Mouse (Mus musculus): ENCODE results near the gene Me1. TPM values are rescaled to one million over a fixed set of nuclear protein-coding genes. Genes with fewer than 3 reads are reported as not detected.

Gene Me1
- total RNA-seq, 2 experiments from 2014 or later, result 231 to 293 TPM

- DNase-seq, result no peak
Observed at GRCm38 (mm10) chr9:86658347-86658746, 37.4 kb downstream of the Me1 start.

DNA sequence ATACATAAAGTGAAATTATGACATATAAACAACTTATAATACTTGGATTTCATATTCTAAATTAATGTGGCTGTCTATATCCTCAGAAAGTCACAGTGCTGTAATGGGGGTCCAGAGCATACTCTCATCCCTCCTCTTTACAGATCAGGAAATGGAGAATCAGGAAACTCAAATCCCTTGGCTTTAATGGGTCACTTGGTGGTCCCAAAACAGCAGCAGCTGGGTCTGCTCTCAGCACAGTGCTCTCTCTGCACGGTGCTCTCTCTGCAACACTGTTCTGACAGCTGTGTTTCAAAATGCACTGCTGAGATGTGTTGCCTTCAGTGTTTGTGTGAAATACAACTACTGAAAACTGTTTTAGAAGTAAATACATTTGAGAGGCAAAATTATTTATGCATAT, 43.6 kb downstream of the Me1 start:
- DNase-seq, result no peak

DNA sequence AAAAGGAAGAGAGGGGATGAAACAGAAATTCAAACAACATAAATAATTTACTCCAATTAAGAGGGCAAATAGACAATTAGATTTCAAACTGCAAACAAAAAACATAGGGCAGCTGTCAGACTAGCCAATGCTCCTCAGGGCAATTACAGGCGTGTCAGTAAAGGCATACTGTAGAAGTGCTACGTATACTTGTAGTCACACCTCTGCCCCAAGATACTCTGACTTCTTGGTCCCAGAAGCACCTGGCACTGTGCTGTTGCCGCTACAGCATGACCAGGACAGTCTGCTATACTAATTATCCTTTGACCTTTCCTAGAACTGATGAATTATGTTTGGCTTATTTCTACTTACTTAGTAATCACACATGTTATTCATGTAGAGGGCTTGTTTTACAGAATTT, 44.5 kb downstream of the Me1 start:
- no peak for DNase-seq

DNA sequence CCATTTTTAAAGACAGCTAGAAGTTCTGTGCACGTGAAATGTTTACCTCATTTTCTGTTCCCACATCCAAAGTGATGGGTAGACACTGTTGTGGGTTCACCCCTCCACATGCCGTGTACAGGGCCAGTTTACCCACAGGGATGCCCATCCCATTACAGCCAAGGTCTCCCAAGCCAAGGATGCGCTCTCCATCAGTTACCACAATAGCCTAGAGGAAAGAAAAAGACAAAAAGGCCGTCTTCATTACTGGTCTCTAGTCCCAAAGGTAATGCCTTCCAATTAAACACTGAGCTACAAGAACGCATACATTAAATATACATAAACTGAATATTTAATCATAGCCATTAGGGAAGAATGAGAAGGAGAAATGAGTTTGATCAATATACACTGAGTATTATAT, 44.9 kb downstream of the Me1 start:
- no peak for DNase-seq

GRCm38 (mm10) chr9:86647931-86648550, 47.7 kb downstream of the Me1 start:
- DNase-seq, result no peak

GRCm38 (mm10) chr9:86646807-86647206, 48.9 kb downstream of the Me1 start:
- DNase-seq, result no peak

GRCm38 (mm10) chr9:86643497-86643896, 52.3 kb downstream of the Me1 start:
- no peak for DNase-seq

DNA sequence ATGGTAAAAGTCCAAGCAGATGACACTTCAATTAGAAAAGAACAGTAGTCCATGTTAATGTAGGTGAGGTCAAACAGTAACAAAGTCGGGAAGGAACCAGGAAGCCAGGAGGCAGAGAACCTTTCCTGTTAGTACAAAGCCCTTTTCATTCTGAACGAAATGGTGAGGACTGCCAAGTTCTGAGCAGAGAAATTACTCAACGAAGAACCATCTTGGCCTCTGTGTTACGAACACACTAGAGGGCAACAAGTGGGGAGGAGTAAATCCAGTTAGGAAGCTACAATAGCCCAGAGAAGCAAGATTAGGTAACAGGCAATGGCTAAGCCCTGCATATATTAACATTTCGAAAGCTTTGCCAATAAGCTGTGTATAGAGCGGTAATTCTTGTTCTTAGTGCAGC, 57.0 kb downstream of the Me1 start:
- DNase-seq, result no peak

GRCm38 (mm10) chr9:86631153-86631552, 64.6 kb downstream of the Me1 start:
- DNase-seq, result no peak

GRCm38 (mm10) chr9:86630352-86630931, 65.3 kb downstream of the Me1 start:
- no peak for DNase-seq

DNA sequence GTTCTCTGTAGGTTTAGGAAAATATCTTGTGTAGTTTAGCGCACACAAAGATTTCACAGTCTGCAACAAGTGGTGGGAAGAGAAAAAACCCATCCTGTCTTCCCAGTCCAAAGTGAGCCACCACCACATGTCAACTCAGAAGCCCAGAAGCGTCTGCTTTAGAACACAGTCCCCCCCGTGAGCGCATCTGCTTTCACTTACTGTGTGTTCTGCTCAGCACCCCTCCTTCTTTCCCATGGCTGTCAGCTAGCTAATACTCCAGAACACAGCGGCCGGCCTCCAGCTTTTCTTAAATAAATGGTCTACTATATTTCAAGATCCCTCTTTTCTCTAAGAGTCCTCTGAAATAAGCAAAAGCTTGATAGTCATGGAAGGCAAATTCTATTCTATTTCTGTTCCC, 66.4 kb downstream of the Me1 start:
- DNase-seq, result no peak

DNA sequence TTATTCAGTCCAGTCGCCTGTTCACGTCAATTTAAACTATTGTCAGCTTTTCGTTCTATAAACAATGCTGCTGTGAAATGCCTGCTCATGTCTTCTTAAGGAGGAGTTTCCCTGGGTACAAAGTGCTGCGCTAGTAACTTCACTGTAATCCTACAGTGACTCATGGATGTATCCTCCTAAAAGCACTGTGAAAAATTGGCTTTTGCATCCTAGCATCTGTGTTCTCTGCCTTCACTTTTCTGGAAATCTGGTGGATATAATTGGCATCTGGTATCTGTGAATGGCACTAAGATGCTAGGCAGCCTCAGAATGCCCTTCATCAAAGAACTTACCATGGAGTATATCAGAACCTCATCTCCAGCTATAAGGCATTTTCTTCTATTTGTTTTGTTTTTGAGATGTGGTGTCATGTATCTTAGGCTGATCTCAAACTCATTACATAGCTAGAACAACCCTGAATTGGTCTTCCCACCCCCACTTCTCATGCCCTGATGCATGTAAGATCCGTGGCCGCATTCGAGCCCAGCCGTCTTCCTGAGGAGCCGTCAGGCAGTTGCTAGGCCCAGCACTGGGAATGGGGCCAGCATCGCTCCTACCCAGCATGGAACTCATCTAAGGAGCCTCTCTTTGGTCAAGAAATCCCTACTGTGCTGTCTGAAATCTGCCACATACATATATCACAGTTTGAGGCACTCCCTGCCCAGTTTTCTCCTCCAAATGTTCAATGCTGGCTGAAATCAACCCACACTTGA, 67.8 kb downstream of the Me1 start:
- no peak for DNase-seq

DNA sequence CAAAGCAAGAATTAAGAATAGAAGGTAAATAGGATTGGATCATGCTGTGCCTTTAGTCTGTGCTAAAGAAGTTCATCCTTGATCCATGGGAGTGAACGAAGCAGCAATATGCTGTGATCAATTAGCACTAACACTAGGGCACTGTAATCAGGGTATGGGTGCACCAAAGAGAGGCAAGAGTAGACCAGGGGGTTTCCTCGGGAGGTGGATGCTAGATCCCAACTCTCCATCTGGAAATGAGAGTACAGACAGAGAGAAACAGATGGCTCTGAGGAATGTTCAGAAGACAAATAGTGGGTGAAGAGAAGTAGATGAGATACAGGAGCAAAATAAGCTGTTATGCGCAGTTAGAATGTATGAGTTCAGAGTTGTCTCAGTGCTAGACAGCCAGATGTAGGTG, 68.8 kb downstream of the Me1 start:
- DNase-seq, result no peak

DNA sequence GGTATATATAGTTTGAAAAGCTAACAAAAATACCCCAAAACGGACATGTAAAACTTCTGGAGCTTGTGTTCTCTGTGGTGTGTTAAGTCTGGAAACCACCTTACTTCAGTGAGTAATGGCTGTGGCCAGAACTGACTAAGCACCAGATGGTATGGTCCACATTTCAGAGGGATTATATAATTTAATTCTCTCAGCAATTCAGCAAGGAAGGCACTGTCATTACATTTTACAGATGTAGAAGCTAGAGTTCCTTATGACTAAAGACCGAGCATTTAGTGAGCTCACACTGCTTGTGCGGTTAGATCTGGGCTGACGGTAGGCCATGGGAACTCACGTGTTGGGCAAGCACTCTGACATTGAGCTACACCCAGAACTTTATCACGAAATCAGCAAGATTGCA, 71.0 kb downstream of the Me1 start:
- no peak for DNase-seq

DNA sequence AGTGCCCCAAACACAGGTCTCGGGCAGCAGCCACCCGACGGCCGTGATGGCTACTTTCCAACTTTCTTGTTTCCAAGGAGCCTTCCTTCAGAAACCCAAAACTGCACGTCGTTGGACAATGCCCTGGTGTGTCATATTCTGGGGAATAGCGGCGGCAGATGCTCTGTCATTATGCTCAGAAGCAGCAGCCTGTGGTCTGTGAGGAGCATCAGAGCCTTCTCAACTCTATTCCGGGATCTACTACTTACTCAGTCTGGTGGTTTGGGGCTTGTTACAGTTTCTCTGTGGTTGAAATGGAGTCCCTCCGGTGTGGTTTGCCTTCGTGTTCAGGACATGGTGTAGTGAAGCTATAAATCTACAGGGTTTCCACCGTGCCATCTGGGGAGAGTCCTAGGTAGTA, 71.7 kb downstream of the Me1 start:
- no peak for DNase-seq

- DNase-seq, result no peak
Observed at GRCm38 (mm10) chr9:86622062-86622461, 73.7 kb downstream of the Me1 start.

DNA sequence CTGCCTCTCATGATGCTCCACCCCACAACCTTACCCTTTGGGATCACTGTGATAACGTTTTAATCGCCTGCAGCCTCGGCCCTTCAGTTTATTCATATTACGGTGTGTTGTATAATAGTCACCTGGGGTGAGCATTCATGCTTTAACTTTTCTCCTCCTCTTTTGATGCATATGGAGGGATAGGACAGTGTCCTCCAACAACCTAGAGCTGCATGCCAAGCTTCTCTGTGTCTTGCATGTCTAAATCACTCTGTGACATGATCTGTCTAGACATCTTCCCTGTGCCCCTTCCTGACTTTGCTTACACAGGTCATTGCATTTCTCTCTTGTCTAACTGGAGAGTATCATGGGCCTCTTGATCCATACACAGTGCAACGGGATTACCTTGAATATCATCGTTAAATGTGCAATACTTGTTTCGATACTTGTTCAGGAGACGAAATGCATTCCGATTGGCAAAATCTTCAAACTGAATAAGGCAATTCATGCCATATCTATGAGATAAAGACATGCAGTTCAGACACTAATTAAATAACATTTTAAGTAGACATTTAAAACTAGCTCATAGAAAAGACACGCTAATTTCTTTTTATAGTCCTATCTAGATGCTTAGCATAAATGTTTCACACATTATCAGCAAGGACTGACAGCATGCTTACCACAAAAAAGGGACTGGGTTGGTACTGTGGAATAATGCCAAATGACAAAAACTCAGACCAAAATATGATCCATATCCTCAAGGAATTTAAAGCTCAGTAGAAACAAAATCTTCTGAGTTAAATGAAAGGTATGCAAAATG, 76.2 kb downstream of the Me1 start:
- DNase-seq, result no peak

GRCm38 (mm10) chr9:86617837-86618492, 77.8 kb downstream of the Me1 start:
- no peak for DNase-seq

DNA sequence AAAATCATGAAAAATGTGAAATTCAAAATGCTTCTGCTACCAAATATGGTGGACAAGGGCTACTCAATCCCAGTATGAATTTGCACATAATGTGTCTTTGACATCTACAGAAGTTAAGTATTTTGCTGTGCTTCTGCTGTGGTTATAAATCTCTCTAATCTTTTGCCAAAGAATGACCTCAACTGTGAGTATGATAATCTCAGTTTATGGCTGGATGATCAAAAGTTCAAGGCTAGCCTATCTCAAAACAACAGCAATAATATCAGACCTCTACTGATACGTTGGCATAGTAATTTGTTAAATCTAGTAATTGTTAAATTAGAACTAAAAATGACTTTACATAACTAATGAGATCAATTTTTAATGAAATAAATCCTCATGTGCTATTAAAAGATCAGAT, 80.0 kb downstream of the Me1 start:
- DNase-seq, result no peak

- DNase-seq, result no peak
Observed at GRCm38 (mm10) chr9:86612091-86612490, 83.7 kb downstream of the Me1 start.

DNA sequence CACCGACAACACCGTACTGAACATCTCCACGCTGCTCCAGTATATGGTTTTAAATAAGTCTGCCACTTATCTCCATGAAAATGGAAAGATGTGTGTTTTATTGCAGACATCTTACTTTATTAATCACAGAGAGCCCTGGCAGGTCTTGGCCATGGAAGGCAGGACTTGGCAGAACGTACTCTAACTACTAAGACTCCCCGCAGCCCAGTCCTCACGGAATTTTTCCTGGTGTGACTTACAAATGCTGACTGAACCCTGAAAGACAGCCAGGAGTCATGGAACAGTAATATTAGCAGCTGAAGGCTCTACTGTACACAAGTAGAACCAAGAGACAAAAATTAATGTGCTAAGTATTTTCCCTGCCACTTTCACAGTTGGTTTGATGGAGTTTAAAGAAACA, 90.0 kb downstream of the Me1 start:
- DNase-seq, result no peak

DNA sequence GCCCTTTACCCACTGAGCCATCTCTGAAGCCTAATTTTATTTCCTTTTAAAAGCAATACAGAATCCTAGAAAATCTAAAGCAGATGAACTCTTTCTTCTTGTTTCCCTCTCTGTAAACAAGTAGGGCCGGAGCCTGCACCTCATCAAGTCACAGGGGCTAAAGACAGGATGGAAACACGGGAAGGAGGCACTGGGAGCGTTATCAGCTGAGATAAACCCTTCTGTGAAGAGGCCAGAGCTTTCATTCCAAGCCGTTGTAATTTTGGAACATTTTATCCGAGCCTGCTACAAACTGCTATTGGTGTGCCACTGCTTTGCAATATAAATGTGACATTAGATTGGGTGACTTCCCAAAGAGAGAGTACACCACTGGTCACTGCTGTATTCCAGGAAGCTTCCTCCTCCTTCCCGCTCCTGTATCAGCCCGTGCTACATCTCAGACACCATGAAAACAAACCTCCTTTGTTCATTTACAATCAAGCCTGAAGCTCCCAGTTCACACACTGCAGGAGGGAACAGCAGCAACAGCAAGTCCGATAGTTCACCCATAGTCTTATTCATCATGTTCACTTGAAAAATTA, 95.9 kb downstream of the Me1 start:
- DNase-seq, result no peak

All from adrenal gland, postnatal 10 days (tissue).